8 mouse cellular contexts compared by ENCODE assay signal in the genomic region with DNA sequence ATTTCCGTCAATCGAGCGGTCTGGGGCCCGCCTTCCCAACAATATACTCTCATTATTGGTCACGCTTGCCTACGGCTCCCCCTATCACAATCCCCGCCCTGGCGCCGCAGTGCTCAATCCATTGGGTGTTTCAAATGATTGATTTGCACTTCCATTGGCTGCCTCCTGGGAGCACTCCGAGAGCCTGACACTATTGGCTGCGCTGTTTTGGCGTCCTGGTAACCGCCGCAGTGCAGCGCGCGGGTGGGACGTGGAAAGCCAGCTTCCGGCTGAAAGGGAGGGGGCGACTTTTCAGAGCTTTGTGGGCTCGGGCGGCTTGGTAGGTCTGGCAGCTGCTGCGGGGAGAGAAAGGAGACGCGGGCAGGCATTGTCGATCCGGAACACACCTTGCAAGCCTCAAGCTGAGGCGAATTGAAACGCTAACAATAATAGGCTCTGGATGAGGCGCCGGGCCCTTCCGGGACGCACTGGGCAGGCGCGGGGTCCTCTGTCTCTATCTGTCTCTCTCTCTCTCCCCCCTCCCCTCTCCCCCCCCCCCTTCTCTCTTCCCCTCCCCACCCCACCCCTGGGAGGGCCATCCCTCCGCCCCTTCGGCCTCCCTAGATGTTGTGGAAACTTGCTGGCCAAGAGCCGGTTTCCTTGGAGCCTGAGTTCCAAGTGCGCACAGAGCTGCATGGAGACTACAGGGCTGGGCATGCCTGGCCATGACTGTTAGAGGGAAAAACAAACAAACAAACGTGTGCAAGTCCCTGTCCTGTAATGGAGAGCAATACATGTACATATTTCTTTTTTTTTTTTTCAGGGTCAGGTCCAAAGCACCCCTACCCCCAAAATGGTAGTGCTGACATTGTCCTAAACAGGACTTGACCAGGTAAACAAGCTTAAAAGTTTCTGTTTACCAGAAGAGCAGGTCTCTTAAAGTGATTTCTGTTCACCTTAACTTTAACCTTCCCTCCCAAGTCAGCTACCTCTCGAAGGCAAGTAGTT. TPM values are rescaled to one million over a fixed set of nuclear protein-coding genes. Genes with fewer than 3 reads are reported as not detected.
DNase-seq lines count a peak whose midpoint lies in the region; ATAC-seq and TF ChIP-seq lines count a peak whose summit lies in the region.

No protein-coding gene starts in this region.

- H3K36me3 ChIP-seq in heart, embryonic 11.5 days (ENCODE audit: control insufficient read depth, insufficient read depth, low read length), result no peaks in the 10 kb centered on the region
- H3K36me3 ChIP-seq in kidney, embryonic 15.5 days, result peaks cover 13% of the 10 kb centered on the region
- peaks cover 11% of the 10 kb centered on the region for H3K36me3 ChIP-seq in limb, embryonic 15.5 days
- peaks cover 6% of the 10 kb centered on the region; the same call in 1 of the 2 replicates for H3K36me3 ChIP-seq in midbrain, postnatal 0 days (ENCODE audit: insufficient read depth, low read length)

- peak; percentile 74 for ATAC-seq in erythroid progenitor cell, adult 5-6 weeks (replicated peaks; ENCODE audit: low FRiP score, poor library complexity, severe bottlenecking)
- peak; percentile 95 for ATAC-seq in heart, embryonic 11.5 days (replicated peaks; ENCODE audit: insufficient number of reproducible peaks, low FRiP score, low TSS enrichment)
- ATAC-seq in kidney, embryonic 15.5 days (replicated peaks; ENCODE audit: low FRiP score), result peak; percentile 96
- peak; percentile 97 for ATAC-seq in limb, embryonic 15.5 days (ENCODE audit: insufficient number of reproducible peaks, low FRiP score, low TSS enrichment, low read depth)
- ATAC-seq in midbrain, postnatal 0 days (ENCODE audit: low FRiP score), result peak; percentile 97

- TF ChIP-seq CTCF in midbrain, postnatal 0 days (IDR thresholded peaks at IDR 0.05), result peak; percentile 26; the same call in 1 of the 2 replicates

- H3K9me3 ChIP-seq in heart, embryonic 11.5 days (replicated peaks; ENCODE audit: control insufficient read depth, low read length), result no peaks in the 10 kb centered on the region
- no peaks in the 10 kb centered on the region for H3K9me3 ChIP-seq in kidney, embryonic 15.5 days (replicated peaks)
- no peaks in the 10 kb centered on the region for H3K9me3 ChIP-seq in limb, embryonic 15.5 days
- no peaks in the 10 kb centered on the region for H3K9me3 ChIP-seq in midbrain, postnatal 0 days (ENCODE audit: low read length)

- peaks cover 10% of the 10 kb centered on the region; the same call in 1 of the 2 replicates for H3K27me3 ChIP-seq in heart, embryonic 11.5 days (ENCODE audit: control insufficient read depth, insufficient read depth, low read length)
- no peaks in the 10 kb centered on the region for H3K27me3 ChIP-seq in kidney, embryonic 15.5 days
- H3K27me3 ChIP-seq in limb, embryonic 15.5 days, result 0 out of 2 replicates have a peak, but pooled peaks cover 6% of the 10 kb centered on the region
- no peaks in the 10 kb centered on the region for H3K27me3 ChIP-seq in midbrain, postnatal 0 days (ENCODE audit: insufficient read depth, low read length)

- H3K4me1 ChIP-seq in heart, embryonic 11.5 days (ENCODE audit: control insufficient read depth, insufficient read depth, low read length), result peaks cover 16% of the 10 kb centered on the region
- H3K4me1 ChIP-seq in kidney, embryonic 15.5 days, result peaks cover 25% of the 10 kb centered on the region
- H3K4me1 ChIP-seq in limb, embryonic 15.5 days, result peaks cover 27% of the 10 kb centered on the region
- H3K4me1 ChIP-seq in midbrain, postnatal 0 days (ENCODE audit: insufficient read depth, low read length), result peaks cover 6% of the 10 kb centered on the region; the same call in 1 of the 2 replicates

- peak overlapping the region; percentile 65 for H3K4me2 ChIP-seq in heart, embryonic 11.5 days
- H3K4me2 ChIP-seq in kidney, embryonic 15.5 days, result peak overlapping the region; percentile 60
- peak overlapping the region; percentile 41 for H3K4me2 ChIP-seq in limb, embryonic 15.5 days
- peak overlapping the region; percentile 61 for H3K4me2 ChIP-seq in midbrain, postnatal 0 days (ENCODE audit: low read depth, low read length, poor library complexity, severe bottlenecking)

- 2% methylated on average over 37 of the region's 41 CpGs for WGBS in heart, embryonic 11.5 days (ENCODE audit: insufficient replicate concordance)
- 1% methylated on average over 40 of the region's 41 CpGs for WGBS in kidney, embryonic 15.5 days
- 2% methylated on average over 41 of the region's 41 CpGs for WGBS in limb, embryonic 15.5 days
- WGBS in midbrain, postnatal 0 days, result 2% methylated on average over 41 of the region's 41 CpGs

- H3K9ac ChIP-seq in heart, embryonic 11.5 days (ENCODE audit: low read depth, low read length), result peak overlapping the region; percentile 66
- peak overlapping the region; percentile 55 for H3K9ac ChIP-seq in kidney, embryonic 15.5 days
- H3K9ac ChIP-seq in limb, embryonic 15.5 days, result peak overlapping the region; percentile 44; the same call in 1 of the 2 replicates
- H3K9ac ChIP-seq in midbrain, postnatal 0 days (replicated peaks; ENCODE audit: low read length, poor library complexity, severe bottlenecking), result peak overlapping the region; percentile 55

- peak; percentile 98 for DNase-seq in CD4-positive, CD25-positive, alpha-beta regulatory T cell, adult 2 months (ENCODE audit: low read depth, low spot score)
- peak; percentile 99 for DNase-seq in brain, embryonic 18.5 days (ENCODE audit: low read depth, low spot score)
- DNase-seq in midbrain, postnatal 0 days (ENCODE audit: low spot score), result peak; percentile 100
- peak; percentile 93 to 95 for DNase-seq in spleen, postnatal 14 days (ENCODE audit: low spot score in 2 of 2)

- peak overlapping the region; percentile 93 for H3K27ac ChIP-seq in heart, embryonic 11.5 days (ENCODE audit: low read depth, low read length)
- peak overlapping the region; percentile 99 for H3K27ac ChIP-seq in kidney, embryonic 15.5 days
- H3K27ac ChIP-seq in limb, embryonic 15.5 days, result peak overlapping the region; percentile 98
- peak overlapping the region; percentile 87 for H3K27ac ChIP-seq in midbrain, postnatal 0 days (ENCODE audit: low read depth, low read length)

- H3K4me3 ChIP-seq in heart, embryonic 11.5 days (ENCODE audit: low read depth, low read length), result peak overlapping the region; percentile 71
- H3K4me3 ChIP-seq in kidney, embryonic 15.5 days (replicated peaks), result peak overlapping the region; percentile 72
- H3K4me3 ChIP-seq in limb, embryonic 15.5 days, result peak overlapping the region; percentile 94
- H3K4me3 ChIP-seq in midbrain, postnatal 0 days (ENCODE audit: low read depth, low read length), result peak overlapping the region; percentile 85

RNA-seq across cellular contexts. Expression of gene Tubb4b, which starts 0.6 kb away (rescaled TPM):
- total RNA-seq in erythroid progenitor cell, adult 5-6 weeks (2015; ENCODE audit: low replicate concordance), result 940 and 950 TPM in 2 replicates
- total RNA-seq in erythroid progenitor cell, adult 5-6 weeks (2017; ENCODE audit: low replicate concordance), result 826 and 920 TPM in 2 replicates
- polyA plus RNA-seq in heart, embryonic 11.5 days (2014; fragmentation: Nextera tagmentation; extraction: Ambion mirVana), result 449 and 481 TPM in 2 replicates
- 555 and 581 TPM in 2 replicates for polyA plus RNA-seq in kidney, embryonic 15.5 days (2015; fragmentation: Nextera tagmentation; extraction: Ambion mirVana)
- 554 and 617 TPM in 2 replicates for polyA plus RNA-seq in limb, embryonic 15.5 days (2015; fragmentation: Nextera tagmentation; extraction: Ambion mirVana)
- total RNA-seq in midbrain, postnatal 0 days (2014; rRNA removed), result 547 and 625 TPM in 2 replicates
- polyA plus RNA-seq in midbrain, postnatal 0 days (2015; fragmentation: Nextera tagmentation; extraction: Ambion mirVana), result 461 and 501 TPM in 2 replicates

RNA-seq across cellular contexts. Expression of gene Fam166a, which starts 6.5 kb away (rescaled TPM):
- not detected in 2 replicates for total RNA-seq in erythroid progenitor cell, adult 5-6 weeks (2015; ENCODE audit: low replicate concordance)
- not detected in 2 replicates for total RNA-seq in erythroid progenitor cell, adult 5-6 weeks (2017; ENCODE audit: low replicate concordance)
- polyA plus RNA-seq in heart, embryonic 11.5 days (2014; fragmentation: Nextera tagmentation; extraction: Ambion mirVana), result 0.44 TPM in 1 of 2 replicates, not detected in the other
- polyA plus RNA-seq in kidney, embryonic 15.5 days (2015; fragmentation: Nextera tagmentation; extraction: Ambion mirVana), result 1.4 and 1.9 TPM in 2 replicates
- polyA plus RNA-seq in limb, embryonic 15.5 days (2015; fragmentation: Nextera tagmentation; extraction: Ambion mirVana), result 0.81 TPM in 1 of 2 replicates, not detected in the other
- not detected in 2 replicates for total RNA-seq in midbrain, postnatal 0 days (2014; rRNA removed)
- 1.5 TPM in 1 of 2 replicates, not detected in the other for polyA plus RNA-seq in midbrain, postnatal 0 days (2015; fragmentation: Nextera tagmentation; extraction: Ambion mirVana)

RNA-seq across cellular contexts. Expression of gene Slc34a3, which starts 9.1 kb away (rescaled TPM):
- total RNA-seq in erythroid progenitor cell, adult 5-6 weeks (2015; ENCODE audit: low replicate concordance), result not detected in 2 replicates
- not detected in 2 replicates for total RNA-seq in erythroid progenitor cell, adult 5-6 weeks (2017; ENCODE audit: low replicate concordance)
- polyA plus RNA-seq in heart, embryonic 11.5 days (2014; fragmentation: Nextera tagmentation; extraction: Ambion mirVana), result not detected in 2 replicates
- 0.78 and 0.99 TPM in 2 replicates for polyA plus RNA-seq in kidney, embryonic 15.5 days (2015; fragmentation: Nextera tagmentation; extraction: Ambion mirVana)
- polyA plus RNA-seq in limb, embryonic 15.5 days (2015; fragmentation: Nextera tagmentation; extraction: Ambion mirVana), result not detected in 2 replicates
- total RNA-seq in midbrain, postnatal 0 days (2014; rRNA removed), result not detected in 2 replicates
- not detected in 2 replicates for polyA plus RNA-seq in midbrain, postnatal 0 days (2015; fragmentation: Nextera tagmentation; extraction: Ambion mirVana)

RNA-seq across cellular contexts. Expression of gene Stpg3, which starts 10.6 kb away (rescaled TPM):
- total RNA-seq in erythroid progenitor cell, adult 5-6 weeks (2015; ENCODE audit: low replicate concordance), result not detected in 2 replicates
- not detected in 2 replicates for total RNA-seq in erythroid progenitor cell, adult 5-6 weeks (2017; ENCODE audit: low replicate concordance)
- polyA plus RNA-seq in heart, embryonic 11.5 days (2014; fragmentation: Nextera tagmentation; extraction: Ambion mirVana), result not detected in 2 replicates
- 0.23 and 0.55 TPM in 2 replicates for polyA plus RNA-seq in kidney, embryonic 15.5 days (2015; fragmentation: Nextera tagmentation; extraction: Ambion mirVana)
- not detected in 2 replicates for polyA plus RNA-seq in limb, embryonic 15.5 days (2015; fragmentation: Nextera tagmentation; extraction: Ambion mirVana)
- total RNA-seq in midbrain, postnatal 0 days (2014; rRNA removed), result 0.38 TPM in 1 of 2 replicates, not detected in the other
- polyA plus RNA-seq in midbrain, postnatal 0 days (2015; fragmentation: Nextera tagmentation; extraction: Ambion mirVana), result not detected in 2 replicates

RNA-seq across cellular contexts. Expression of gene Rnf224, which starts 11.5 kb away (rescaled TPM):
- not detected in 2 replicates for total RNA-seq in erythroid progenitor cell, adult 5-6 weeks (2015; ENCODE audit: low replicate concordance)
- total RNA-seq in erythroid progenitor cell, adult 5-6 weeks (2017; ENCODE audit: low replicate concordance), result not detected in 2 replicates
- polyA plus RNA-seq in heart, embryonic 11.5 days (2014; fragmentation: Nextera tagmentation; extraction: Ambion mirVana), result 0.42 TPM in 1 of 2 replicates, not detected in the other
- polyA plus RNA-seq in kidney, embryonic 15.5 days (2015; fragmentation: Nextera tagmentation; extraction: Ambion mirVana), result 0.31 and 0.41 TPM in 2 replicates
- 0.57 and 0.58 TPM in 2 replicates for polyA plus RNA-seq in limb, embryonic 15.5 days (2015; fragmentation: Nextera tagmentation; extraction: Ambion mirVana)
- total RNA-seq in midbrain, postnatal 0 days (2014; rRNA removed), result 0.33 TPM in 1 of 2 replicates, not detected in the other
- polyA plus RNA-seq in midbrain, postnatal 0 days (2015; fragmentation: Nextera tagmentation; extraction: Ambion mirVana), result not detected in 2 replicates

Comparison
In these comparisons a context has a peak if more than half of its experiments do, and no peak if none do; other contexts are left out.
1. Peak in every context shown above with its lines: DNase-seq, ATAC-seq, H3K4me3 ChIP-seq and H3K27ac ChIP-seq.